ENCODE assay signal across 10 mouse cellular contexts in the genomic region with DNA sequence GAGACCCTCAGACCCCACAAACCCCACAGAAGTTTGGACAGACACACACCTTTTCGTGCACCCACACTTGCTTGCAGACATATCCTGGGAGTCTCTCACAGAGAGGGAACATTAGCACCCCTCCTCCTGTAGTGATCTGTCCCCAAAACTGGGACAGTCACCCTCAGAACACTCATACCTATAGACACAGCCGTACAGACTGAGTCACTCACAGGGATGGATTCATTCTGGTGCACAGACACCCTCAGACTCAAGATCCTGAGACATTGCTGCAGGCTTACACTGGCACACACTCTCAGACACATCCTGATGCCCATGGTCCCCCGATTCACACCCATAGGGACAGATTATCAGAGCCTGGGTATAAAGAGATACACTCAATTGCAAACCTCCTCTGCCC. TPM values are rescaled to one million over a fixed set of nuclear protein-coding genes. Genes with fewer than 3 reads are reported as not detected.
A peak's percentile ranks its signal among the peaks of the same experiment; 100 is the strongest.
DNase-seq lines count a peak whose midpoint lies in the region; ATAC-seq lines count a peak whose summit lies in the region.
"Had no signal": no experiment of that assay in that cellular context is flagged by ENCODE, and none has a peak within 500 bp of the region (broad histone marks: within the 10 kb centered on the region; RNA-seq: fewer than 3 reads in every experiment).

No protein-coding gene starts in this region.

- H3K4me1 ChIP-seq in hindbrain, embryonic 12.5 days = peaks cover 14% of the 10 kb centered on the region
- peaks cover 4% of the 10 kb centered on the region; the same call in 1 of the 2 replicates for H3K4me1 ChIP-seq in hindbrain, embryonic 11.5 days (replicated peaks; ENCODE audit: control insufficient read depth, insufficient read depth, low read length)
- H3K4me1 ChIP-seq in forebrain, embryonic 15.5 days = peaks cover 19% of the 10 kb centered on the region
- peaks cover 28% of the 10 kb centered on the region for H3K4me1 ChIP-seq in midbrain, embryonic 16.5 days (ENCODE audit: control insufficient read depth, insufficient read depth, low read length)

- H3K4me2 ChIP-seq in hindbrain, embryonic 12.5 days (replicated peaks) = peak overlapping the region; percentile 96; the same call in 1 of the 2 replicates
- no peak overlapping the region for H3K4me2 ChIP-seq in hindbrain, embryonic 11.5 days (replicated peaks; ENCODE audit: low read depth, low read length)
- peak overlapping the region; percentile 80; the same call in 1 of the 2 replicates for H3K4me2 ChIP-seq in forebrain, embryonic 15.5 days (replicated peaks)
- H3K4me2 ChIP-seq in midbrain, embryonic 16.5 days (ENCODE audit: low read length) = peak overlapping the region; percentile 81

- H3K4me3 ChIP-seq in hindbrain, embryonic 12.5 days = peak overlapping the region; percentile 69; the same call in 1 of the 2 replicates
- H3K4me3 ChIP-seq in hindbrain, embryonic 11.5 days (ENCODE audit: low read depth, low read length) = no peak overlapping the region; the same call in 1 of the 2 replicates
- H3K4me3 ChIP-seq in forebrain, embryonic 15.5 days = 0 out of 2 replicates have a peak overlapping the region, but pooled peaks have one; percentile 76
- H3K4me3 ChIP-seq in midbrain, embryonic 16.5 days (ENCODE audit: low read depth, low read length) = peak overlapping the region; percentile 70; the same call in 1 of the 2 replicates

- no peak for ATAC-seq in hindbrain, embryonic 12.5 days (ENCODE audit: low FRiP score)
- no peak for ATAC-seq in hindbrain, embryonic 11.5 days (ENCODE audit: low FRiP score)
- no peak for ATAC-seq in forebrain, embryonic 15.5 days (replicated peaks)
- peak; percentile 18; the same call in 1 of the 2 replicates for ATAC-seq in midbrain, embryonic 16.5 days

- no peaks in the 10 kb centered on the region for H3K36me3 ChIP-seq in hindbrain, embryonic 12.5 days
- H3K36me3 ChIP-seq in hindbrain, embryonic 11.5 days (ENCODE audit: control insufficient read depth, insufficient read depth, low read length) = no peaks in the 10 kb centered on the region
- no peaks in the 10 kb centered on the region for H3K36me3 ChIP-seq in forebrain, embryonic 15.5 days
- H3K36me3 ChIP-seq in midbrain, embryonic 16.5 days (ENCODE audit: control insufficient read depth, insufficient read depth, low read length) = no peaks in the 10 kb centered on the region
- H3K36me3 ChIP-seq: embryonic facial prominence, embryonic 15.5 days; lung, embryonic 15.5 days had no signal

- no peak overlapping the region for H3K27ac ChIP-seq in hindbrain, embryonic 12.5 days
- H3K27ac ChIP-seq in hindbrain, embryonic 11.5 days (ENCODE audit: low read depth, low read length) = no peak overlapping the region
- H3K27ac ChIP-seq in forebrain, embryonic 15.5 days (replicated peaks) = no peak overlapping the region
- no peak overlapping the region for H3K27ac ChIP-seq in midbrain, embryonic 16.5 days (ENCODE audit: low read length)
- H3K27ac ChIP-seq: embryonic facial prominence, embryonic 15.5 days; lung, embryonic 15.5 days had no signal

- DNase-seq in hindbrain, embryonic 11.5 days (ENCODE audit: low spot score) = no peak
- peak; percentile 78 for DNase-seq in brain, adult 2 months (ENCODE audit: low read depth, low spot score)
- no peak for DNase-seq in testis, postnatal 10 days (ENCODE audit: low spot score)
- no peak for DNase-seq in liver

- H3K27me3 ChIP-seq in hindbrain, embryonic 12.5 days = peaks cover 75% of the 10 kb centered on the region
- H3K27me3 ChIP-seq in hindbrain, embryonic 11.5 days (ENCODE audit: control insufficient read depth, insufficient read depth, low read length) = peaks cover 43% of the 10 kb centered on the region
- peaks cover 21% of the 10 kb centered on the region for H3K27me3 ChIP-seq in forebrain, embryonic 15.5 days
- peaks cover 11% of the 10 kb centered on the region; the same call in 1 of the 2 replicates for H3K27me3 ChIP-seq in midbrain, embryonic 16.5 days (ENCODE audit: control insufficient read depth, insufficient read depth, low read depth, low read length)

- no peaks in the 10 kb centered on the region for H3K9me3 ChIP-seq in hindbrain, embryonic 12.5 days (replicated peaks)
- no peaks in the 10 kb centered on the region for H3K9me3 ChIP-seq in hindbrain, embryonic 11.5 days (ENCODE audit: control insufficient read depth, low read length)
- no peaks in the 10 kb centered on the region for H3K9me3 ChIP-seq in forebrain, embryonic 15.5 days
- no peaks in the 10 kb centered on the region for H3K9me3 ChIP-seq in midbrain, embryonic 16.5 days (replicated peaks; ENCODE audit: control insufficient read depth, low read length, poor library complexity, severe bottlenecking)
- H3K9me3 ChIP-seq: embryonic facial prominence, embryonic 15.5 days; lung, embryonic 15.5 days had no signal

- 79% methylated on average over 3 of the region's 3 CpGs for WGBS in hindbrain, embryonic 12.5 days
- 79% methylated on average over 3 of the region's 3 CpGs for WGBS in hindbrain, embryonic 11.5 days
- 77% methylated on average over 3 of the region's 3 CpGs for WGBS in forebrain, embryonic 15.5 days
- WGBS in midbrain, embryonic 16.5 days = 77% methylated on average over 3 of the region's 3 CpGs

- no peak overlapping the region for H3K9ac ChIP-seq in hindbrain, embryonic 12.5 days
- H3K9ac ChIP-seq in hindbrain, embryonic 11.5 days (ENCODE audit: low read depth, low read length) = no peak overlapping the region
- H3K9ac ChIP-seq in forebrain, embryonic 15.5 days (replicated peaks) = no peak overlapping the region
- no peak overlapping the region for H3K9ac ChIP-seq in midbrain, embryonic 16.5 days (ENCODE audit: low read depth, low read length)
- H3K9ac ChIP-seq: embryonic facial prominence, embryonic 15.5 days; lung, embryonic 15.5 days had no signal

RNA-seq across cellular contexts. Expression of a gene that starts 1.1 kb away (rescaled TPM):
- 5.6 TPM in 2 replicates for polyA plus RNA-seq in hindbrain, embryonic 12.5 days (2016; fragmentation: Nextera tagmentation; extraction: Ambion mirVana)
- 0.68 and 0.71 TPM in 2 replicates for polyA plus RNA-seq in hindbrain, embryonic 11.5 days (2014; fragmentation: Nextera tagmentation; extraction: Ambion mirVana)
- 7.3 and 7.7 TPM in 2 replicates for polyA plus RNA-seq in forebrain, embryonic 15.5 days (2015; fragmentation: Nextera tagmentation; extraction: Ambion mirVana)
- polyA plus RNA-seq in midbrain, embryonic 16.5 days (2015; fragmentation: Nextera tagmentation; extraction: Ambion mirVana) = 18.8 and 20.4 TPM in 2 replicates
- polyA plus RNA-seq: Patski had no signal
